Mouse (Mus musculus) erythroblast, embryonic 14.5 days (primary cell): ENCODE measurements around the gene Ciita. TPM values are rescaled to one million over a fixed set of nuclear protein-coding genes. Genes with fewer than 3 reads are reported as not detected.

ENCODE experiments used
- H3K27me3 ChIP-seq: 2 replicates; pipeline ENCODE4 v1.6.1; 2012; ENCODE audit warnings: inconsistent platforms; ENCODE audit not compliant: control insufficient read depth
- H3K36me3 ChIP-seq: 2 replicates; pipeline ENCODE4 v1.6.1; 2012; ENCODE audit warnings: mild to moderate bottlenecking, inconsistent platforms; ENCODE audit not compliant: control insufficient read depth
- H3K4me1 ChIP-seq: 2 replicates; pipeline ENCODE4 v1.6.1; 2012; ENCODE audit warnings: inconsistent platforms; ENCODE audit not compliant: control insufficient read depth
- H3K4me3 ChIP-seq: replicated peaks from 2 replicates; pipeline ENCODE3; 2012; ENCODE audit warnings: moderate library complexity, mild to moderate bottlenecking, inconsistent platforms
- H3K9me3 ChIP-seq: 2 replicates; pipeline ENCODE4 v1.6.1; 2012; ENCODE audit warnings: low read length, inconsistent platforms, mixed read lengths; ENCODE audit not compliant: control insufficient read depth
- GATA1 ChIP-seq: IDR thresholded peaks from 2 replicates; pipeline ENCODE4 v1.6.1; 2012; ENCODE audit warnings: low read length, inconsistent platforms, mixed read lengths
- TAL1 ChIP-seq: IDR thresholded peaks from 3 replicates; pipeline ENCODE4 v1.6.1; 2012; ENCODE audit warnings: low read length, inconsistent platforms, mixed read lengths
- polyA plus RNA-seq: library from polyadenylated mRNA; stranded (reverse); fragments of >175 nt; gene quantifications from 2 replicates; pipeline ENCODE4 v1.2.3, GENCODE M21; 2012

The Ciita gene
- polyA plus RNA-seq, 1 experiment = not detected

- Histone ChIP-seq H3K4me1 (no peaks in the 10 kb centered on the region), H3K4me3 (no peak overlapping the region), H3K27me3 (no peaks in the 10 kb centered on the region), H3K36me3 (peaks cover 68% of the 10 kb centered on the region), H3K9me3 (no peaks in the 10 kb centered on the region)
- TF ChIP-seq TAL1 (no peak), GATA1 (no peak)
These were observed 96.1 kb downstream of the Ciita start for GRCm38 (mm10) chr16:10575915-10576314.

- H3K27me3 ChIP-seq = no peaks in the 10 kb centered on the region
- no peak for TF ChIP-seq TAL1
- no peak for TF ChIP-seq GATA1
- no peaks in the 10 kb centered on the region for H3K4me1 ChIP-seq
- H3K4me3 ChIP-seq = no peak overlapping the region
- no peaks in the 10 kb centered on the region for H3K9me3 ChIP-seq
- H3K36me3 ChIP-seq = peaks cover 71% of the 10 kb centered on the region
These were observed 97.7 kb downstream of the Ciita start for GRCm38 (mm10) chr16:10577548-10577947.

Other genes with a start within 250 kb of the Ciita start
- gene Emp2, start 166.1 kb upstream of the Ciita start, polyA plus RNA-seq = not detected in 2 replicates
- not detected in 2 replicates for gene Tekt5, start 84.6 kb upstream of the Ciita start, polyA plus RNA-seq
- gene Nubp1, start 68.1 kb upstream of the Ciita start, polyA plus RNA-seq = 3.0 and 3.6 TPM in 2 replicates
- not detected in 2 replicates for gene Tvp23a, start 32.7 kb upstream of the Ciita start, polyA plus RNA-seq
- gene Dexi, start 63.0 kb downstream of the Ciita start, polyA plus RNA-seq = 1.1 and 1.6 TPM in 2 replicates
- gene Clec16a, start 65.3 kb downstream of the Ciita start, polyA plus RNA-seq = 0.99 and 1.1 TPM in 2 replicates